ENCODE assay signal across 26 mouse cellular contexts in the genomic region with DNA sequence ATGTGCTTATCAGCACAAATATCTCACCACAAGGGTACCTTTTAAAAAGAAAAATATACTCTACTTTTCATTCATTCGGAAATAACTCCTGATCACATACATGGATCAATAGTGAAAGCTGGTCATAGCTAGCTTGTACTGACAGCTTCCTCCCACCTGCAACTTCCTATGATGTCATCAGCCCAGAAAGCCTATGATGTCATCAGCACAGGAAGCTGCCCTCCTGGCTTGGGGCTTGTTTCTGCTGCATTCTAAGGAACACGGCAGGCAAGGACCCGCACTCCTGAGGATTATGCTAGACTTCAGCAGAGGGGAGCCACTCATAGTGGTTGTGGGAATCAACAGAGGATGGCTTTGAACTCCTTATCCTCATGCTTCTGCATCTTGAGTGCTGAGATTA.
"Had no signal": no experiment of that assay in that cellular context is flagged by ENCODE, and none has a peak within 500 bp of the region (broad histone marks: within the 10 kb centered on the region; RNA-seq: fewer than 3 reads in every experiment).

No protein-coding gene starts in this region.

- DNase-seq: cerebellum, adult 8-10 months; cerebellum, adult 9-10 months; cerebellum, adult 9-11 months; cerebellum, postnatal 10 days; cerebellum, postnatal 14 days; cerebellum, postnatal 25 days; cerebellum, postnatal 36 days; embryo, embryonic 11 days; forebrain, postnatal 0 days; gastrocnemius, adult 2 months; gastrocnemius, postnatal 10 days; gastrocnemius, postnatal 14 days; gastrocnemius, postnatal 25 days; gastrocnemius, postnatal 36 days; heart, adult 11 months; heart, adult 18-20 months; heart, adult 2 months had no signal

- H3K9ac ChIP-seq: embryonic facial prominence, embryonic 12.5 days; embryonic facial prominence, embryonic 13.5 days; embryonic facial prominence, embryonic 15.5 days; forebrain, embryonic 12.5 days; forebrain, embryonic 13.5 days; forebrain, embryonic 15.5 days; forebrain, postnatal 0 days had no signal

- H3K27ac ChIP-seq: embryonic facial prominence, embryonic 10.5 days; embryonic facial prominence, embryonic 12.5 days; embryonic facial prominence, embryonic 13.5 days; embryonic facial prominence, embryonic 15.5 days; forebrain, embryonic 10.5 days; forebrain, embryonic 12.5 days; forebrain, embryonic 13.5 days; forebrain, embryonic 15.5 days; gastrocnemius, adult 2 months had no signal

- H3K4me2 ChIP-seq: embryonic facial prominence, embryonic 12.5 days; embryonic facial prominence, embryonic 13.5 days; embryonic facial prominence, embryonic 15.5 days; forebrain, embryonic 12.5 days; forebrain, embryonic 13.5 days; forebrain, embryonic 15.5 days had no signal

- H3K36me3 ChIP-seq: embryonic facial prominence, embryonic 10.5 days; embryonic facial prominence, embryonic 12.5 days; embryonic facial prominence, embryonic 13.5 days; embryonic facial prominence, embryonic 15.5 days; forebrain, embryonic 10.5 days; forebrain, embryonic 12.5 days; forebrain, embryonic 15.5 days had no signal

- H3K9me3 ChIP-seq: embryonic facial prominence, embryonic 10.5 days; embryonic facial prominence, embryonic 12.5 days; embryonic facial prominence, embryonic 15.5 days; forebrain, embryonic 10.5 days; forebrain, embryonic 12.5 days; forebrain, embryonic 13.5 days; forebrain, embryonic 15.5 days had no signal

- H3K27me3 ChIP-seq: embryonic facial prominence, embryonic 12.5 days; forebrain, embryonic 13.5 days; forebrain, embryonic 15.5 days had no signal

- H3K4me3 ChIP-seq: embryonic facial prominence, embryonic 10.5 days; embryonic facial prominence, embryonic 12.5 days; embryonic facial prominence, embryonic 13.5 days; embryonic facial prominence, embryonic 15.5 days; erythroblast, embryonic 14.5 days; forebrain, embryonic 10.5 days; forebrain, embryonic 12.5 days; forebrain, embryonic 13.5 days; forebrain, embryonic 15.5 days; gastrocnemius, adult 2 months; heart, adult 2 months had no signal
